Comparison of ENCODE assay signal across 8 mouse cellular contexts in genomic region chr17:66233451-66233951, GRCm38 (mm10).
DNase-seq lines count a peak whose midpoint lies in the region; ATAC-seq and TF ChIP-seq lines count a peak whose summit lies in the region.
"Had no signal": no experiment of that assay in that cellular context is flagged by ENCODE, and none has a peak within 500 bp of the region (broad histone marks: within the 10 kb centered on the region; RNA-seq: fewer than 3 reads in every experiment).

No protein-coding gene starts in this region.

- TF ChIP-seq CTCF in liver, postnatal 0 days (IDR thresholded peaks at IDR 0.05; ENCODE audit: low read depth) = peak; percentile 35; the same call in 1 of the 2 replicates

- peak; percentile 43 for DNase-seq in liver, postnatal 0 days
- no peak for DNase-seq in liver
- peak; percentile 17 for DNase-seq in adipocyte (ENCODE audit: low spot score)
- DNase-seq in heart, adult 18-20 months = peak; percentile 18 to 41
- peak; percentile 22 to 52 for DNase-seq in kidney, postnatal 36 days
- no peak for DNase-seq in spleen, adult 18-20 months
- no peak for DNase-seq in adrenal gland, postnatal 36 days
- DNase-seq: liver, embryonic 13.5 days had no signal

- H3K9me3 ChIP-seq in liver, postnatal 0 days (ENCODE audit: low read length) = no peaks in the 10 kb centered on the region
- H3K9me3 ChIP-seq: liver, embryonic 13.5 days had no signal

- peak; percentile 51 for ATAC-seq in liver, postnatal 0 days

- H3K4me2 ChIP-seq in liver, postnatal 0 days (ENCODE audit: low read depth, low read length) = no peak overlapping the region
- H3K4me2 ChIP-seq: liver, embryonic 13.5 days had no signal

- no peak overlapping the region for H3K27ac ChIP-seq in liver, postnatal 0 days (ENCODE audit: low read depth)
- H3K27ac ChIP-seq: liver, embryonic 13.5 days had no signal

- H3K36me3 ChIP-seq in liver, postnatal 0 days (replicated peaks; ENCODE audit: insufficient read depth, low read length) = no peaks in the 10 kb centered on the region
- H3K36me3 ChIP-seq: liver, embryonic 13.5 days had no signal

- 0 out of 2 replicates have a peak, but pooled peaks cover 14% of the 10 kb centered on the region for H3K27me3 ChIP-seq in liver, postnatal 0 days (ENCODE audit: insufficient read depth, low read length)

- H3K4me1 ChIP-seq in liver, postnatal 0 days (ENCODE audit: insufficient read depth) = no peaks in the 10 kb centered on the region
- H3K4me1 ChIP-seq: liver, embryonic 13.5 days had no signal

- H3K9ac ChIP-seq in liver, postnatal 0 days (replicated peaks) = no peak overlapping the region
- H3K9ac ChIP-seq: liver, embryonic 13.5 days had no signal

- TF ChIP-seq EP300 in liver, postnatal 0 days (IDR thresholded peaks at IDR 0.05; ENCODE audit: low read depth) = no peak

- 35% methylated on average over 12 of the region's 12 CpGs for WGBS in liver, postnatal 0 days (ENCODE audit: insufficient replicate concordance)

- H3K4me3 ChIP-seq in liver, postnatal 0 days (ENCODE audit: low read depth, low read length) = no peak overlapping the region
- H3K4me3 ChIP-seq: liver, embryonic 13.5 days had no signal

Comparison
In these comparisons a context has a peak if more than half of its experiments do, and no peak if none do; other contexts are left out.
1. DNase-seq: peak in liver, postnatal 0 days (single experiment), adipocyte (single experiment), heart, adult 18-20 months (2 of 2) and kidney, postnatal 36 days (2 of 2); none in liver (single experiment), spleen, adult 18-20 months (0 of 2) and adrenal gland, postnatal 36 days (0 of 2).